Mouse (Mus musculus): ENCODE measurements around the gene Akap7.
A peak's percentile ranks its signal among the peaks of the same experiment; 100 is the strongest.

Gene Akap7

DNA sequence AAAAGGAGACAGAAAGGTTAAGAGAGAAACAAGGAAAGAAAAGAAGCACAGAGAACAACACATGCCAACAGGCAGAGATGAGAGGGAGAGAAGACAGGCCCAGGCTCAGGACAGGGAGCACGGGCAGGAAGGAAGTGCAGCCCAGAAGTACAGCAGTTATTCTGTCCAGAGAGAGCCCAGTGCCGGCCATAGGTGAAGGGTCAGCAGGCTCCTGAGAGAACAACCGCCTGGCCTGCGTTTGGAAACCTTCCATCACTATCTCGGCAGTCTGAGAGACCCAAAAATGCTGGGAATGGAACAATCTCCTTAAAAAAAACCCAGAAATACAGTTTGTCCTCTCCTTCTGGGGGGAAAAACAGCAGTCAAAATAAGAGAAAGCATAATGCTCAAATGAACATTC is 50.2 kb downstream of the Akap7 start:
- no peak for DNase-seq (ENCODE audit: low spot score)

DNA sequence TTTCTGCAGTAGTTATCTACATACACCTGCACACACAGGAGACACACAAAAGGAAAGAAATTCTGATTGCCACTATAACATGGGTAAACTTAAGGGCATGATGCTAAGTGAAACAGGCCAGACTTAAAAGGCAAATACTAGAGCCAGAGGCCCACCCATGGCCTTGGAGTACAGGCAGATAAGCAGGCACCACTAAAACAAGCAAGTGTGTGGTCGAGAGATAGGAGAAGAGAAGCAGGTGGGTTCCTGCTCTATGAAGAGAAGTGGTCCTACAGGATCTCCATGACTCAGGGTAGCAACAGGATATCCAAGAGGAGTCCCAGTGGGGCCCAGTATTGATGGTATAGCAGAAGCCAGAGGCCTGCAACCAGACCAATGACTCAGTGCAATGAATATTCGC is 54.2 kb downstream of the Akap7 start:
- peak; percentile 76 for DNase-seq (ENCODE audit: low spot score)

DNA sequence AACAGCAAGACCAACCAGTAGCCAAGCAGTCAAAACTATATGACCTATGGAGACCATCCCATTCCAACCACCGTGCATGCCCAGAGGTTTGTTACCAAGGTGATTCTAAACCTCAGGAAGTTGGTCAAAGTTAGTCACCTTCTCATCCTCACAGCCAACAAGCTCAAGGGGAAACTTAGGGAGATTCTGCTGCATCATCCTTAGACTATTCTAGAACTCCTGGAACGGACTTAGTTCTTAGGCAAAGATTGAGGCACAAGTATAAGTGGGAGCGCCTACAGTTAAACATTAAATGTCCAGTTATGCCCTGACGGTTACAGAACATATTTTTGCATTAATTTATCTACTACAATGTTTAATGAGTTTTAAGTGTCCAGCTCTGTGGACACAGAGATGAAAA is 54.7 kb downstream of the Akap7 start:
- peak; percentile 42 for DNase-seq (ENCODE audit: low spot score)

DNA sequence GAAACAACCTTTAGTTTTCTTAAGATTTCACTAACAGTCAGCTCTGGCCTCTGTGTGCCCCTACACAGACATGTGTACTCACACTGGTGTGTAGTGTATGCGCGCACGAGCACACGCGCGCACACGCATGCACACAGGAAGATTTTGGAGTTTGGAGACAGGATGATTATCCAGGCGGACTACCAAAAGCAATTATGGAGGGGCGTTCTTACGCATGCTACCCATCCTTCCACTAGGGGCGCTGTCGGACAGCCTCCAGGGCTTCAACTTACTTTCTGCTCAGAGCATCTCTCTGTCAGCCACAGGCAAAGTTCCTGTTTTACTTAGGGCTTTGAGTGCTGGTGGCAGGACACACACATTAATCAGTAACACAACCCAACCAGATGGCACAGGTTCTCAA is 57.6 kb downstream of the Akap7 start:
- DNase-seq (ENCODE audit: low spot score): peak; percentile 69

DNA sequence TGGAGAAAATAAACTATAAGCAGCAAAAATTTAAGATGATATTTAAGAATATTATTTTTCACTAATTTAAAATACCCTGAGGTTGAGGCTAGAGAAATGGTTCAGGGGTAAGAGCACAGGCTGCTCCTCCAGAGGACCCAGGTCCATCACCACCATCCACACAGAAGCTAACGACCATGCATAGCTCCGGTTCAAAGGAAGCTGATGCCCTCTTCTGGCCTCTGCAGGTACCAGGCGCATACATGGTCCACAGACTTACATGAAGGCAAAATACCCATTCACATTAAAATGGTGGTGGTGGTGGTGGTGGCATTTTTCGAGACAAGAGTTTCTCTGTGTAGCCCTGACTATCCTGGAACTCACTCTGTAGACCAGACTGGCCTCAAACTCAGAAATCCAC is 61.5 kb downstream of the Akap7 start:
- DNase-seq (ENCODE audit: low spot score): no peak

DNA sequence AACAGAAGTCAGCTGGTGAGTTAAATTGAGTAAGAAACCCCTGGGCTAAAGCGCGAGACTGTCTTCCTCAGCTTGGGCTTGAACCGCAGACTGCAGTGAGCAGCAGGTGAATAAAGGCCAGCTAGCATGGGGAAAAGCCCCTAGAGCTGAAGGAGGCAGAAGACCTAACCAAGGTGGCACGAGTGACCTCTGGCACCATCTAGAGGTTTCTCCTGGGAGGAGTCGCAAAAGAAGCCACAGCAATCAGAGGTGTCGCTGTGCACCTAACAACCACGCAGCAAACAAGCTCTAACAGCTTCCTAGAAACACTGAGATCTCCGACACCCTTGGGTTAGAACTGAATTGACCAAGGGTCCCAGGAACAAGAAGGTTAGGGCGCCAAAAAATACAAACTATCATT is 68.5 kb downstream of the Akap7 start:
- peak; percentile 15 for DNase-seq (ENCODE audit: low spot score)

DNA sequence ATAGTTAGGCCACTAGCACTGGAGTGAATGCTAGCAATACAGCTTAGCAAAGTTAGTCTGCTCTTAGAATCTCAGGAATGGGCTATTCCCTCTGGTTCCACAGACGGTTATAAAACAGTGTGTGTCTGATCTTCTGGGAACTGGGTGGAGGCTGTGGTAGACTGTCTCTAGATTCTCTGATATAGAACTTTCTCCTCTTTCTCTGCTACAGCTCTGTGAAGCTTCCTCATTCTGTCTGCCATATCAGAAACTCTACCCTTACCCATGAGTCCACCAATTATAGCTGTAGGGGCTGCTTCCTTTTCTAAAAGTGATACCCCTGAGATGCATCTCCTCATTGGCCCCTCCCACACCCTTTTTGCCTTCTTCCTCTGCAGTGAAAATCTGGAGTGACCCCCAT is 73.6 kb downstream of the Akap7 start:
- DNase-seq (ENCODE audit: low spot score): no peak

DNA sequence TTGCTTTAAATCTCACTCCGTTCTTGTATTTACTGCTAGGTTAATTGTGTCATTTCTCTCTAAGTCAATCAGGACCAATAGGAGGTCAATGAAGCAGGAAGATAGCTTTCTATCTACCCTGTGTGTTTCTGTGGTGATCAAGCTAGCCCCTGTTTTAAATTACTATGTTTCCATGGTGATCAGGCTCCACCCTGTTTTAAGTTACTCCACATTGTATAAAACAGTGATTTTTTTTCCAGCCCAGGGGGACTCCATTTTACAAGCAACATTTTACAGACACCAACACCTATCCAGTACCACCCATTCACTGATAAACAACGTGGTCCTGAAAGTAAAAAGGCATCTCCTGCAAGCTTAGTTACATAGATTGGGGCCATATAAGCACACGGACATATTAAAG is 75.0 kb downstream of the Akap7 start:
- no peak for DNase-seq (ENCODE audit: low spot score)

DNA sequence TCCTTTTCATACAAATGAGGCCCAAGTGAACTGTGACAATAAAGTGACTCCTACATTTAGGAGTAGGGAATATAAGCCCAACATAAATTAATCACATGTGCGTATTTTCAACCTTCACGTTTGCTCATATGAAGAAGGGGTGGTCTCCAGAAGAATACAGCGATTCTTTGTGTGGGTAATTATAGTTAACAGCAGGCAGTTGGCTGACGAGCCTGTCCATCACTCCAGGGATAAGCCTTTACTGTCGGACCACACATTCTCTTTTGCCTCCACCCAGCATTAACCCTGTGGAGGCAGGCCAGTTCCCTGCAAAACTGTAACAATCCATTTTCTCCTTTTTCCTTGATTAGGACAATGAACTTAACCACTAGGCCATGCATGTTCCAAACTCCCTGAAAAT is 76.3 kb downstream of the Akap7 start:
- no peak for DNase-seq (ENCODE audit: low spot score)

DNA sequence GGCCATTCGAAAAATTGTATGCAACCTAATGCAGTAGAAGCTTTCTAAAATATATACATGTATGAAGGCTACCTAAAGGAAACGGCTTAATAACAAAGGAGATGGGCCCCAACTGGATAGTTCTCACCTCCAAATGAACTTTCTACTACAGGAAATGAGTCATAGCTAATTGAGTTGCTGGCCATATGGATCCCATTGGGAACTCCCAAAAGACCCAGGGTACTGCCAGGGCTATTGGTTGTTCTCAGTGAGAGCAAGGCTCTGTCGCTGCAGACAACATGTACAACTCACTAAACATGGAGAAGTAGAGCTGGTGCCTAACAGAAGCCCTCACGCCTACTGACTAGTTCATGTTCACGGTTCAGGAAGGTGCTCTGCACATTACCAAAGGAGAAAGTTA is 83.3 kb downstream of the Akap7 start:
- DNase-seq (ENCODE audit: low spot score): no peak

DNA sequence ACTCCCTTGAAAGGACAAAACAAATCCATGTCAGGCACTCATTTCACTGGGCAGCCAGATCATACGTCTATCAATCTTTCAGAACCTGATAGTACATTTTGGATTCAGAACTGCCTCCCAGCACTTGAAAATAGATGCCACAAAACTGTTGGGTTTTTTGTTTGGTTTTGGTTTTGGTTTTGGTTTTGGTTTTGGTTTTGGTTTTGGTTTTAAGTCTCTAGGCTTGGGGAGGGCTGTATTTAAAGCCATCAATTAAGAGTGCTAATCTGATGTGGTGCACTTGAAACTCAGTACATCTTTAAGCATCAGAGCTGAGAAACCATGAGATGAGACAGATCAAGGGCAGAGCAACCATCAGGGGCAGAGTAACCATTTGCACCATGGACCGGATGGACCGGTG is 86.9 kb downstream of the Akap7 start:
- no peak for DNase-seq (ENCODE audit: low spot score)

DNA sequence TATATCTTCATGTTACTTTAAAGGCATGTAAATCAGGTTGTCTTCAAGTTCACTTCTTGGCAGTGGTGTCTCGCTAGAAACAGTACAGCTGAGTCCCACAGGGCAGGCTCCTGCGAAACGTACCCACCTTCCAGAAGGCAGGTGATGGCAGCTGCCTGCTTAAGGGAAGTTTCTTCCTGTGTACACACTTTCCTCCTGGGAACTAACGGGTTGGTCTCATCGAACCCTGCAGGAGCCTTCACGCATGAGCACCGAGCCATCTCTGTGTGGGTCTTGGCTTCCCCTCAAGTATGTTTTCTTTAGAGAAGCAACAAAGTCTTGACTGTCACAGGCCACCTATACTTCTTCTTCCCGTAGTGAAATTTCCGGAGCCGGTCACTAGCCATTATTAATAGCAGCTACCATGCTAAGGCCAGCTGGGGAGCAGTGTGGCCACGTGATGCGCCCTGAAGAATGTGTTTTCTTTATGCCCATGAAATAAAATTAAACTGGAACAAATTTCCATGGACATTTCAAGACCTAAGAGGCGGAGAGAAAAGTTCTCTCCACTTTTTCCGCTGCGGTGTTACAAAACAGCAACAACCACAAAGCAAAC is 87.7 kb downstream of the Akap7 start:
- DNase-seq (ENCODE audit: low spot score): no peak

DNA sequence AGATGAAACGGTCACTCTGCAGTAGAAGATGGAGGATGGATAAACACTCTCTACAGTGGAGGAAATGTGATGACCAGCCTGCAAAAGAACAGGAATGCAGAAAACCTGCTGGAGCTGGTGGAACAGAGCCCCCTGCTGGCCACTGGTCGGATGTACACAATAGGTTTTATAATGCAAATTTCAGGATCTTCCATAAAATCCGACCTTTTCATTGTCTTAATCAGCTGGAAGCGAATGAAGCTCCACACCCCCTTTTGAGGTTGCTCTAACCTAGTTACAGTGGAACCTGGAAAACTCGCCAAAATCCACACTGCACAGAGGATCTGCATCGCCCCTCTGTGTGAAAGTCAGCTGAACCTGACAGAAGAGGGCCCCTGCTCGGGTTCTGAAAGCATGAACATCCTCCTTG is 88.4 kb downstream of the Akap7 start:
- DNase-seq (ENCODE audit: low spot score): peak; percentile 29

DNA sequence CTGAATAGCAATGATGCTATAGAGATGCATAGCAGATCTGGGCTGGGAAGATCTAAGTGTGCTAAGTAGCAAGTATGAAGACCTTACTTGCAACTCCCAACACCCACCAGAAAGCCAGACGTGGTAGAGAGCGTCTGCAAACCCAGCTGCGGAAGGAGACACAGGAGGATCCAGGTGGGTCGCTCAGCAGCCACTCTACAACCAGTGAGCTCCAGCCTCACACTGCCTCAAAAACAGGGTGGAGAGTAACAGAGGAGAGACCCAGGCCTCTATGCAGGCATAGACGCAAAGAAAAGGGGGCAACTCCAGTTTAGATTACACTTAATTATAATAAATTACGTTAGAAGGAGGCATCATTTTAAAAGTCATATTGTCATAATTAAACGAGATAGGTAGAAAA is 88.9 kb downstream of the Akap7 start:
- no peak for DNase-seq (ENCODE audit: low spot score)

DNA sequence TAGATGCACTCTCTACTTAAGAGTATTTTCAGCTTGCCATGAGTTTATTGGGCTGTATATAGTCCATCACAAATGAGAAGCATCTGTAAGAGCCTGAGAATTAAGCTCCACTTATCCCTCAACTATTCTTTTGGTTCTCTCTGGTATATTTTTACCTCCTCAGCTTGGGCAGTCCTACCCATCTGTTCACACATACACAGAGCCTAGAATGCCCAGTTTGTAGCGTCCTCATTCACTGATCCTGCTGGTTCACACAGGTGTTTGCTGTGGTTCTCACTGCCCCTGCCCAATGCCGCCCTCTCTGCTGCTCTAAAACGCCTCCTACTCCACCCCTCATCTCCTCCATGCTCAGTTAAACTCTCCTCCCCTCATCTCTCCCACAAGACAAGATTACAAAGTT is 91.7 kb downstream of the Akap7 start:
- no peak for DNase-seq (ENCODE audit: low spot score)

DNA sequence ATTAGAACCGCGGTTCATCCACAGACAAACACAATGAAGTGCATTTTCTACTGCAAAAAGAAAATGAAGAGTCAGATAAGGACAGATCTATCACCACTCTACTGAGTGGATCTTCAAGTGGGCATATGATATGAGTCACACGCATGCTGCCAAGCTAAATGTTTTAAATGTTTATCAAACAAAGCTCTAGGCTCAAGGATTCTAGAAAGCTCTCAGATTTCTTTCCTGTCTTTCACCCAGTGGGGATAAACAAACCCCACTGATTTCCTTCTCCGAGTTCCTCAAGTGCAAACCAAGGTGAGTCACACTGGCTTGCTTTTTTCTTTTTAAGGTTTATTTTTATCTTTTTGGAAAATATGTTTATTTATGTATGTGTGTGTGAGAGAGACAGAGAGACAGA is 94.0 kb downstream of the Akap7 start:
- no peak for DNase-seq (ENCODE audit: low spot score)

DNA sequence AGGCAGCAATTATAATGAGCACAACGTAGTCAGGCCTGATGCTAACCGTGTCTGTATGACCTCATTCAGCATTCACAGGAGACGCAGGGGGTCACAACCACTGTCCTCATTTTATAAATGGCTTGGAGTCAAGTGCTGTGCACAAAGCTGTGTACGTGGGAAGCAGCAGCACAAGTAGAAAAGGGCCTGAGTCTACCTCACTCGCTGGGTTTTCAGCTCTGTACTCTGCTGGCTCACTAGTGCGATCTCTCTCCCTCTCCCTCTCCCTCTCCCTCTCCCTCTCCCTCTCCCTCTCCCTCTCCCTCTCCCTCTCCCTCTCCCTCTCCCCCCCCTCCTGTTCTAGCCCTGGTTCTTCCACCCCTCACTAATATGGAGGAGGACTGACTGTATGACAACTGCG is 99.1 kb downstream of the Akap7 start:
- no peak for DNase-seq (ENCODE audit: low spot score)

DNA sequence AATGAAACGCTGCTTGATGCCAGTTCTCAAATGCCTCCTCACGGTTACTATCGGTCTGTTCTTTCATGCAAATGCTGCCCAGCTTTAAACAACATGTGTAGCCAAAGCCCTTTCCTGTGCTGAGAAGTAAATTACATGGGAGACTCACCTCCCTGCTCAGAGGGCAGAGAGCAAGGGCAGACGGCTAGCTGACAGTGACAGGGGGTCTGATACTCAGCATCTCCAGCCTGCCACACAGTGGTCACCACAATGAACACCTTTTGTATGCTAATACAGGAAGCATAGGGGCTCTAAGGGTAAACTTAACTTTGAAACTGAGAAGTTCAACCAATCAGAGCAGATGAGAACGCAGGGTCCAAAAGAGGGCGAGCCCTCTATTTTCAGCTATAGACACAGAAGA is 99.8 kb downstream of the Akap7 start:
- DNase-seq (ENCODE audit: low spot score): no peak

DNA sequence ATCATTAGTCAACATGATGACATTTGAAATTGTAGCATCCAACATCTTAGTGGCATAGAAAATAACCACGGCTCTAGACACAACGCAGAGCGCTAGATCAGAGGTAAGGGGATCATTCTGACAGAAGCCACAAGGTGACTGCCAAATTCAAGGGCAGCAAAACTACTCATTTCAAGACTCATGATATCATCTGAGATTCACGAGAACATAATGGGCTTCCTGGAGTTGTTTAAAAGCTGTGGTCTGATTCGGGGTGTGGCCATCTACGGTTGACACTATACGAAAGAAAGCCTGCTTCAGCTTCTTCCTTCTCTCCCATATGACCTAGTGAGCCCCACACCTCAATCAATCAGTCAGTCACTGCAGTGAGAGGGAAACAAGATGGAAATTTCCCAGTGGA is 107.0 kb downstream of the Akap7 start:
- DNase-seq (ENCODE audit: low spot score): no peak

DNA sequence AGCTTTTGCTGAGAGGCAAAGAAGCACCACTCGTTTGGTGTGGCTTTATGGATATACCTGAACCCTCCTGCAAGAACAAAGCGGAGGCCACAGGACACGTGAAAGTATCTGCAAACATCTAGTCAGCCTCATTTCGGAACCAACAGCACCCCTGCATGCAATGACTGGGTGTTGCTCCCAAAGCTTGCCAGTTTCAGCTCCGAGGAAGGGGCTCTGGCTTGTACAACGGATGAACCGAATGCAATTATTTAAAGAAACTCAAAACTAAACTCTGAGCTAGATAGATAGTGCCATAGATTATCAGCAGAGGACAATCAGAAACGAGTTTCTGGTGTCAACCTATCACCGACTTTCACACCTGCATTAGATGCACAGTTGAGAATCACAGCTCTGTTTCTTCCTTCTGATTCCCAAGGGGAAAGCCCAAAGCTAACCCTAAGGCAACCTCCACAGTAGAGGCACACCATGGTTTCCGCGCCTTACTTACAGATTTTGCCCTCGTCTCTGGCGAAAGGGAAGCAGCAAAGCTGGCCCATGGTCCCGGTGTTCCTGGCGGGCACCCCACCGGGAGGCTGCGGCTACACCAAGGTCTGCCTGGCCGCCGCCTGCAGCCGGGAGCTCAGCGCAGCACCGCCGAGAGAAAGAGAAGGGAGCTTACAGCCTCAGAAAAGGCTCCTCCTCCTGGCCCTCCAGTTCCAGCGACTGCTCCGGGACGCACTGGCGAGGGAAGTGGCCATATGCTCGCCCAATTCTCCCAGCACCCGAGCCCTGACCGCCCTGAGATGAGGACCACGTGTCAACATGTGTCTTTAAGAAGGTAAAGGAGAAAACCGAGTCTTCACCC is 107.9 kb downstream of the Akap7 start:
- DNase-seq (ENCODE audit: low spot score): no peak

DNA sequence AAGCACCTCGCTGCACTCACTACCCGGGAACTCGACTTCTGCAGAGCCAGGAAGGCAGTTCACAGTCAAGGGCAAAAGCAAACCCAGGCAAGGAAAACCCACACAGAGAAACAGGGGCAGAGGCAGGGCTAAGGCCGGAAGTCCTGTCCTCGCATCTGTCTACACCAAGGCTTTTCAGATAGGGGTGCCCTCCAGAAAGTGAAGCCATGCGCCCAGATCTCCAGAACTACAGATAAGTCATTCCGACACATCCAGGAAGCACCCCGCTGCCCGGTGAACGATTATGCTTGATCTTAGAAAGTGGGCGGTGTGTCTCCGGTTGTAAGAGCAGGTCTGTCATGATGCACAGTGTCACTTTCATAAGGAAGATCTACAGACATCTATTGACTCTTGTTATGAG is 109.1 kb downstream of the Akap7 start:
- no peak for DNase-seq (ENCODE audit: low spot score)

DNA sequence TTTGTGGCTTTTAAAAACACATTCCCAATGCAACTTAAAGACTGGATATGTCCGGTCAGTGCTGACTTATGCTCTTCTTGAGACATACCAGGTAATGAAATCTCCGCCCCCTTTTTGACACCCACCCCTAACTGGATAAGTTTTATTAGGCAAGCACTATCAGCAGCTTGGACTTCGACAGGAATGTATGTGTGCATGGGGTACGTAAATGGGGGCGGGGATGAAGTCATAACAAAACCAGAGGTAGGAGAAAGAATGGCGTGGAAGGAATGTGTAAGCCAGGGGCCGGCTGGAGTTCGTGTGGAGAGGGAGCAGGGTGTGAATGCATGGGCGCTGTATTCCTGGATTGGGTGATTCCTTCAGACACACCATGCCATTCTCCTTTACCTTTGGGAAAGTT is 109.6 kb downstream of the Akap7 start:
- no peak for DNase-seq (ENCODE audit: low spot score)

DNA sequence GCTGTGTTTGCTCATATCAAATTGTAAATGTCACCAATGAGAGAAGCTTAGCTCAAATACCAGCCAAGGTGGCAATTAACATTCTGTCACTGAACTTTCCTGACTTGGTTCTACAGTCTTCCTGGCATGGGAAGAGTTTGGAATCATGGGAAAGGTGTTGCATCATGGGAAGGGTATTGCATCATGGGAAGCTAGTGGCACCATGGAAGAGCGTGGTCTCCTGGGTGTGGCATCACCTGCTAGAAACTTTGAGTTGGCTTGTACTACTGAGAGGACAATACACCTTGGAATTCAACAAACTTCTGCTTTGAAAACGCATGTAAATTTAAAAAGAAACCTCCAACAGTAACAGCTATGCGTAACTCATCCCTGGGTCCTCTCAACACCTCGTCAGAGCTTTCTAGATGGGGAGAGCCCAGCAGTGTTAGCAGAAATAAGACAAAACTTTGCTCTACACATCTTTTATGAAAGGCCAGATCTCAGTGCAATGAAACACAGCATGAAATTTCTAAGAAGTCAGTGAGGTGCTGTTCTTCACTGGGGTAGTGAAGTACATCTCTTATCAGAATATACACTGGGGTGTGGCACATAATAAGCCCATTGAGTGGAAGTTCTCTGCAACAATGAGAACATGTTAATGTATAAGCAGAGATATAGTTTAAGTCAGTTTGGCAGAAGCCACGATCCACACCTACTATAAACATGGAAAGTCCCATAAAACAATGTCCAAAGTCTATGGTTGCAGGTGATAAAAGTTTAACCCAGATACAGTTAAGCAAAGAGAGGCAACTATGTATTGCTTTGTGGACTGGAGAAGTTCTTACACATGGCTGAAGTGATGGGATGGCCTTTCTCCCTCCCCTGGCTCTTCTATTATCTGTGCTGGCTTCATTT is 115.2 kb downstream of the Akap7 start:
- DNase-seq (ENCODE audit: low spot score): no peak

All from c-Kit-positive CD71-positive TER-119-positive erythroid progenitor cells, embryonic 14.5 days (primary cell).